Mouse (Mus musculus) intestine, postnatal 0 days (tissue): ENCODE results near the gene Ralgps1. TPM values are rescaled to one million over a fixed set of nuclear protein-coding genes. Genes with fewer than 3 reads are reported as not detected.

Experiments
- ATAC-seq: fragments of 200-750 bp; cut with Nextera tagmentation; 2 replicates; pipeline ENCODE4 v1.8.0; 2017; ENCODE audit warnings: mild to moderate bottlenecking, moderate TSS enrichment, moderate library complexity
- H3K27ac ChIP-seq: fragments of 300-500 bp; sonication (generic); 2 replicates; pipeline ENCODE4 v1.5.1; 2014; ENCODE audit warnings: mild to moderate bottlenecking, low read depth, low read length, moderate library complexity
- H3K27me3 ChIP-seq: fragments of 300-500 bp; sonication (generic); replicated peaks from 2 replicates; pipeline ENCODE4 v1.6.1; 2014; ENCODE audit warnings: low read length, mixed read lengths; ENCODE audit not compliant: control insufficient read depth, insufficient read depth
- H3K36me3 ChIP-seq: fragments of 300-500 bp; sonication (generic); 2 replicates; pipeline ENCODE4 v1.6.1; 2014; ENCODE audit warnings: mild to moderate bottlenecking, moderate library complexity; ENCODE audit not compliant: control insufficient read depth, insufficient read depth
- H3K4me1 ChIP-seq: fragments of 300-500 bp; sonication (generic); replicated peaks from 2 replicates; pipeline ENCODE4 v1.6.1; 2014; ENCODE audit warnings: antibody characterized with exemption, low read length, mixed read lengths; ENCODE audit not compliant: control insufficient read depth, insufficient read depth
- H3K4me2 ChIP-seq: fragments of 300-500 bp; sonication (generic); replicated peaks from 2 replicates; pipeline ENCODE4 v1.6.1; 2014; ENCODE audit warnings: low read depth, mild to moderate bottlenecking, moderate library complexity
- H3K4me3 ChIP-seq: fragments of 300-500 bp; sonication (generic); 2 replicates; pipeline ENCODE4 v1.5.1; 2014; ENCODE audit warnings: low read depth, low read length
- H3K9ac ChIP-seq: fragments of 300-500 bp; sonication (generic); 2 replicates; pipeline ENCODE4 v1.6.1; 2014; ENCODE audit warnings: mild to moderate bottlenecking, low read depth, low read length
- H3K9me3 ChIP-seq: fragments of 300-500 bp; sonication (generic); 2 replicates; pipeline ENCODE4 v1.6.1; 2016; ENCODE audit warnings: mixed run types; ENCODE audit not compliant: control insufficient read depth
- CTCF ChIP-seq: sonication (generic); IDR thresholded peaks from 2 replicates; pipeline ENCODE4 v1.5.1; 2016; ENCODE audit warnings: low read depth, mild to moderate bottlenecking, control low read depth, antibody characterized with exemption, moderate library complexity
- WGBS: fragments of 180-500 bp; shearing (Covaris S2); extraction: QIAGEN DNeasy Blood & Tissue Kit; methylation state at CpG from one replicate; pipeline ENCODE4 v1.1.7; 2014; 5-methylcytosine and 5-hydroxymethylcytosine counted together
- polyA plus RNA-seq: library from polyadenylated mRNA; unstranded; fragments of >200 nt; fragmentation: Nextera tagmentation; extraction: Ambion mirVana; gene quantifications from 2 replicates; pipeline ENCODE4 v1.2.1, GENCODE M21; 2015

Ralgps1 gene
- polyA plus RNA-seq, 1 experiment from 2014 or later: 4.0 TPM

DNA sequence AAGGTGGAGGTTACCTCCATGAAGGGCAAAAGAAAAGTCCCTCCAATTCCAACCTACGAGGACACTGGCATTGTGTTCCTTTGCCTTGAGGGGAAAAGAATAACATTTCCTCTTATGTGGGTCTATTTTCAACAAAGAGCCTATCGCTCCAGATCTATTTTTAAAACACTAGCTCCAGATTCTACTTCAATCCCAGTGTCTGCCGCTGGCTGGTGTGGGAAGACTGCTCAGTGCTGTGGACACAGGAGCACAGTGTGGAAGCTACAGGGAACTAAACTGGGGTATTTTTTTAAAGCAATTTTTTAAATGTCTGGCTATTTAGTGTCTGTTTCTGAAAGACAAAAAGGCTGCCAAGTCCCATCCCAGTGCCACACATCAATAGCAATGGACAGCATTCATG, 105.5 kb downstream of the Ralgps1 start:
- TF ChIP-seq CTCF: no peak
- no peak overlapping the region for H3K27ac ChIP-seq
- H3K4me2 ChIP-seq: peak overlapping the region; percentile 24; the same call in 1 of the 2 replicates
- H3K4me3 ChIP-seq: no peak overlapping the region
- no peak overlapping the region for H3K9ac ChIP-seq
- H3K9me3 ChIP-seq: no peaks in the 10 kb centered on the region
- 53% methylated on average over 3 of the region's 3 CpGs for WGBS
- H3K4me1 ChIP-seq: no peaks in the 10 kb centered on the region
- peaks cover 10% of the 10 kb centered on the region; the same call in 1 of the 2 replicates for H3K36me3 ChIP-seq
- no peaks in the 10 kb centered on the region for H3K27me3 ChIP-seq
- no peak for ATAC-seq

GRCm38 (mm10) chr2:33261475-33261874, 109.8 kb downstream of the Ralgps1 start:
- H3K27ac ChIP-seq: no peak overlapping the region
- no peaks in the 10 kb centered on the region for H3K4me1 ChIP-seq
- no peaks in the 10 kb centered on the region for H3K27me3 ChIP-seq
- ATAC-seq: no peak
- no peaks in the 10 kb centered on the region for H3K9me3 ChIP-seq
- no peak overlapping the region for H3K4me2 ChIP-seq
- no peak overlapping the region for H3K4me3 ChIP-seq
- no peaks in the 10 kb centered on the region for H3K36me3 ChIP-seq
- 100% methylated on average over 3 of the region's 3 CpGs for WGBS
- H3K9ac ChIP-seq: no peak overlapping the region
- no peak for TF ChIP-seq CTCF

DNA sequence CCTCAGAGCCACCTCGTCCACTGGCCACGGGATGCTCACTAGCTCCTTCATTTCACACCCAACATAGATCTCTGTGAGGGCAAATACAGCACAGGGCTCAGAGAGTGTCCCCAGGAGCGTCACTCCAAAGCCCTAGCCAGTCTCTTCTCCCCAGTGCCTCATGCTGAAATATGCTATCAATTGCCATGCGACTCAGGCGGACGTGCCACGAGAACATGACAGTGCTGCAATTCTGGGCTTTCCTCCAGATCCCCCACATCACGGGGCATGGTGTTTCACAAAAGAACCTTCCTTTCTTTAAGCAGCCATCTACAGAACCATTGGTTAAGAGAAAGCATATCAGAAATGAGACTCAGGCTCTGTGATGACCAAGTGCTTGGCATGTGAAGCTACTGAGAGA, 110.5 kb downstream of the Ralgps1 start:
- no peak for TF ChIP-seq CTCF
- H3K4me1 ChIP-seq: no peaks in the 10 kb centered on the region
- H3K27ac ChIP-seq: no peak overlapping the region
- H3K4me3 ChIP-seq: no peak overlapping the region
- no peak overlapping the region for H3K4me2 ChIP-seq
- no peaks in the 10 kb centered on the region for H3K9me3 ChIP-seq
- WGBS: 94% methylated on average over 8 of the region's 8 CpGs
- no peaks in the 10 kb centered on the region for H3K36me3 ChIP-seq
- no peak overlapping the region for H3K9ac ChIP-seq
- no peak for ATAC-seq
- H3K27me3 ChIP-seq: no peaks in the 10 kb centered on the region

DNA sequence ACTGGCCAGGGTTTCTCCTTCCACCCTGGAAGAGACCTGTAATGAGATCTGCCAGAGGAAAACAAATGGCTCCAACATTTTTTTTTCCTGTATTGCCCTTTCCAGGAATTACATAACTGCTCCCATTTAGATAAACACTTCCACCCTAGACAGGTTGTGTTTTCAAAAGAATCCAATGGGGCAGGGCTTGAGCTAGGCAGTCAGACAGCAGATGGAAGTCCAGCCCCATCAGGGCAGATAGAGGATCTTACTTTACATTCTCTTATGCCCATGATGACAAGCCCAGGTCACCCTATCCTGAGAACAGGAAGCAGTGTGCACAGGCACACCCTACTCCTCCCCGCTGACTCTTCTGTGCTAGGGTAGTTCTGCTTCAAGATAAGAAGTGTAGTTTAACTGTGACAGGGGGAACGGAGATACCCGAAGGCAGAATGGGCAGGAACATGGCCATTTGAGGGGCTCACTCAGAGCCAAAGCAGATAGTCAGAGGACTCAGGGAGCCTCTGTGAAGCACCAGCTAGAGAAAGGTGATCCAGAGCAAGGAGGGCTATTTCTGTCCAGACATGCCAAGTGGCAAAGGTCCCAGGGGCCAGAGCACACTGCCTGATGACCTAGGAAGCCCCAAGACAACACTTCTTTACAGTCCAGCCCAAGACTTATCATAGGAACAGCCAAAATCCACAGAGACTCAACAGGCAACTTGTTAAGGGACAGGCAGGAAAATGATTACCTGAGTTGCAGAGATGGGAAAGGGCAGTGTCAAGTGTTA, 114.3 kb downstream of the Ralgps1 start:
- Histone ChIP-seq H3K4me1 (no peaks in the 10 kb centered on the region), H3K27me3 (no peaks in the 10 kb centered on the region), H3K36me3 (peaks cover 3% of the 10 kb centered on the region; the same call in 1 of the 2 replicates), H3K9me3 (no peaks in the 10 kb centered on the region), H3K4me2 (no peak overlapping the region), H3K9ac (no peak overlapping the region), H3K27ac (peak overlapping the region; percentile 11), H3K4me3 (no peak overlapping the region)
- 50% methylated on average over 3 of the region's 3 CpGs for WGBS
- no peak for TF ChIP-seq CTCF
- ATAC-seq: 0 out of 2 replicates have a peak, but pooled peaks have one; percentile 31

- Histone ChIP-seq H3K9ac (no peak overlapping the region), H3K4me2 (no peak overlapping the region), H3K27me3 (no peaks in the 10 kb centered on the region), H3K27ac (no peak overlapping the region), H3K4me3 (no peak overlapping the region), H3K9me3 (no peaks in the 10 kb centered on the region), H3K36me3 (peaks cover 3% of the 10 kb centered on the region; the same call in 1 of the 2 replicates), H3K4me1 (no peaks in the 10 kb centered on the region)
- TF ChIP-seq CTCF: no peak
- no peak for ATAC-seq
- WGBS: 75% methylated on average over 9 of the region's 9 CpGs
Measured at GRCm38 (mm10) chr2:33254318-33254985, 116.8 kb downstream of the Ralgps1 start.

GRCm38 (mm10) chr2:33253572-33254190, 117.6 kb downstream of the Ralgps1 start:
- 47% methylated on average over 4 of the region's 4 CpGs for WGBS
- peaks cover 3% of the 10 kb centered on the region; the same call in 1 of the 2 replicates for H3K36me3 ChIP-seq
- no peak overlapping the region for H3K4me2 ChIP-seq
- H3K4me3 ChIP-seq: no peak overlapping the region
- no peak overlapping the region for H3K9ac ChIP-seq
- no peaks in the 10 kb centered on the region for H3K4me1 ChIP-seq
- no peak for ATAC-seq
- no peak overlapping the region for H3K27ac ChIP-seq
- no peaks in the 10 kb centered on the region for H3K9me3 ChIP-seq
- H3K27me3 ChIP-seq: no peaks in the 10 kb centered on the region
- TF ChIP-seq CTCF: no peak
